Mouse (Mus musculus): Measurements from ENCODE around the gene Tvp23b. TPM values are rescaled to one million over a fixed set of nuclear protein-coding genes. Genes with fewer than 3 reads are reported as not detected.

Gene Tvp23b
- polyA plus RNA-seq, 1 experiment from 2014 or later, result 36.1 TPM

DNA sequence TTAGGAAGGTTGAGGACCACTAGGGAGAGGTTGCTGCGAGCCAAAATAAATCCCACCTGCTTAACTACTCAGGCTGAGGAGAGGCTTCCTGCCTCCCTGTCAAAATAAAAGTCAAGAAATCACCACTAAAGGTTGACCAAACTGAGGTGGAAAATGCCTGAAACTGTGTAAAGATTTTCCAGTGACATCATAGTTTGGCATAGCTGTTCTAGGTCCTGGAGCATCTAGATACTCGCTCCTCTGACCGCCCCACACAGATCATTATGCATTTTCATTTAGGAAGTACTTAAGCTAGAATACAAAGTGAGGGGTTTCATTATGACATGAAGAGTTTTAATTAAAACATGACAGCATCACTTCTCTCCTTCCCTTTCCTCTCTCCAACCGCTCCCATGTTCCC lies 84.0 kb downstream of the Tvp23b start:
- H3K36me3 ChIP-seq (replicated peaks), result no peaks in the 10 kb centered on the region
- H3K9me3 ChIP-seq, result no peaks in the 10 kb centered on the region
- H3K4me3 ChIP-seq, result no peak overlapping the region
- peaks cover 4% of the 10 kb centered on the region; the same call in 1 of the 2 replicates for H3K27me3 ChIP-seq (ENCODE audit: poor library complexity, severe bottlenecking)
- peaks cover 21% of the 10 kb centered on the region for H3K4me1 ChIP-seq
- WGBS, result 81% methylated on average over 4 of the region's 4 CpGs
- no peak overlapping the region for H3K27ac ChIP-seq
- no peak for DNase-seq (ENCODE audit: extremely low spot score, low spot score)

DNA sequence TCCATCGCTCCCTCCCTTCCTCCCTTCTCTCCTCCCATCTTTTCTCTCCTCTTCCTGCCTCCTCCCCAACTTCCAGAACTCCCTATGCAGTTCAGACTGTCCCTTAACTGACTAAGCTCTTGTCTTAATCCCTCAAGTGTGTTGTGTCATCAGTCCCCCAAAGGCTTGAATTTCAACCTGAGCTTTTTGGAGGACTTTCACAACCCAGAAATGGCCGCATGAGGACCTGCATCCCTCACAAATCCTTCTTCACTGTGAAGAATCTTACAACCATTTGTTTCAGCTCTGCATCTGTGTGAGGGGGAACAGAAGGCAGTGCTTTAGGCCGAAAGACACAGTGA lies 87.1 kb downstream of the Tvp23b start:
- H3K9me3 ChIP-seq, result no peaks in the 10 kb centered on the region
- 44% methylated on average over 3 of the region's 3 CpGs for WGBS
- no peak for DNase-seq (ENCODE audit: extremely low spot score, low spot score)
- peak overlapping the region; percentile 87 for H3K27ac ChIP-seq
- H3K4me3 ChIP-seq, result peak overlapping the region; percentile 41
- peaks cover 21% of the 10 kb centered on the region for H3K4me1 ChIP-seq
- no peaks in the 10 kb centered on the region for H3K36me3 ChIP-seq (replicated peaks)
- peaks cover 4% of the 10 kb centered on the region; the same call in 1 of the 2 replicates for H3K27me3 ChIP-seq (ENCODE audit: poor library complexity, severe bottlenecking)

Other genes with a start within 250 kb of the Tvp23b start
- gene Lrrc75a, start 230.9 kb upstream of the Tvp23b start, polyA plus RNA-seq (2016; fragmentation: Nextera tagmentation; extraction: Ambion mirVana), result 9.1 and 10.0 TPM in 2 replicates
- 38.6 and 39.0 TPM in 2 replicates for gene Mmgt2, start 230.8 kb upstream of the Tvp23b start, polyA plus RNA-seq (2016; fragmentation: Nextera tagmentation; extraction: Ambion mirVana)
- 14.7 TPM in 2 replicates for gene Zfp287, start 147.6 kb upstream of the Tvp23b start, polyA plus RNA-seq (2016; fragmentation: Nextera tagmentation; extraction: Ambion mirVana)
- not detected in 2 replicates for gene Gm10428, start 126.4 kb upstream of the Tvp23b start, polyA plus RNA-seq (2016; fragmentation: Nextera tagmentation; extraction: Ambion mirVana)
- 21.1 and 26.4 TPM in 2 replicates for gene Zfp286, start 90.0 kb upstream of the Tvp23b start, polyA plus RNA-seq (2016; fragmentation: Nextera tagmentation; extraction: Ambion mirVana)
- gene Trim16, start 59.2 kb upstream of the Tvp23b start, polyA plus RNA-seq (2016; fragmentation: Nextera tagmentation; extraction: Ambion mirVana), result 2.4 and 2.8 TPM in 2 replicates
- gene Fbxw10, start 32.4 kb upstream of the Tvp23b start, polyA plus RNA-seq (2016; fragmentation: Nextera tagmentation; extraction: Ambion mirVana), result 0.26 and 0.41 TPM in 2 replicates
- gene Cdrt4, start 71.7 kb downstream of the Tvp23b start, polyA plus RNA-seq (2016; fragmentation: Nextera tagmentation; extraction: Ambion mirVana), result not detected in 2 replicates
- gene Tekt3, start 182.2 kb downstream of the Tvp23b start, polyA plus RNA-seq (2016; fragmentation: Nextera tagmentation; extraction: Ambion mirVana), result not detected in 2 replicates
- 12.9 and 15.6 TPM in 2 replicates for gene Pmp22, start 249.5 kb downstream of the Tvp23b start, polyA plus RNA-seq (2016; fragmentation: Nextera tagmentation; extraction: Ambion mirVana)